8 mouse cellular contexts compared by ENCODE assay signal in genomic region chr16:22302606-22303005, GRCm38 (mm10). TPM values are rescaled to one million over a fixed set of nuclear protein-coding genes. Genes with fewer than 3 reads are reported as not detected.
DNase-seq lines count a peak whose midpoint lies in the region; ATAC-seq lines count a peak whose summit lies in the region.

No protein-coding gene starts in this region.

- no peaks in the 10 kb centered on the region for H3K36me3 ChIP-seq in liver, embryonic 12.5 days
- H3K36me3 ChIP-seq in hindbrain, embryonic 16.5 days (ENCODE audit: control insufficient read depth, insufficient read depth, low read length): no peaks in the 10 kb centered on the region
- no peaks in the 10 kb centered on the region for H3K36me3 ChIP-seq in midbrain, embryonic 15.5 days (replicated peaks)

- no peaks in the 10 kb centered on the region for H3K4me1 ChIP-seq in liver, embryonic 12.5 days
- H3K4me1 ChIP-seq in hindbrain, embryonic 16.5 days (ENCODE audit: control insufficient read depth, insufficient read depth, low read depth, low read length): no peaks in the 10 kb centered on the region
- H3K4me1 ChIP-seq in midbrain, embryonic 15.5 days: no peaks in the 10 kb centered on the region

- ATAC-seq in liver, embryonic 12.5 days: no peak
- peak; percentile 54; the same call in 1 of the 2 replicates for ATAC-seq in hindbrain, embryonic 16.5 days
- 0 out of 2 replicates have a peak, but pooled peaks have one; percentile 56 for ATAC-seq in midbrain, embryonic 15.5 days (replicated peaks)

- H3K9me3 ChIP-seq in liver, embryonic 12.5 days (replicated peaks): no peaks in the 10 kb centered on the region
- H3K9me3 ChIP-seq in hindbrain, embryonic 16.5 days (ENCODE audit: control insufficient read depth, low read length): no peaks in the 10 kb centered on the region
- H3K9me3 ChIP-seq in midbrain, embryonic 15.5 days: no peaks in the 10 kb centered on the region

- H3K9ac ChIP-seq in liver, embryonic 12.5 days: no peak overlapping the region
- no peak overlapping the region for H3K9ac ChIP-seq in hindbrain, embryonic 16.5 days (ENCODE audit: low read depth, low read length)
- H3K9ac ChIP-seq in midbrain, embryonic 15.5 days: no peak overlapping the region

- H3K4me3 ChIP-seq in liver, embryonic 12.5 days: no peak overlapping the region
- no peak overlapping the region for H3K4me3 ChIP-seq in hindbrain, embryonic 16.5 days (ENCODE audit: low read length)
- H3K4me3 ChIP-seq in midbrain, embryonic 15.5 days: no peak overlapping the region

- H3K27me3 ChIP-seq in liver, embryonic 12.5 days (replicated peaks): peaks cover 12% of the 10 kb centered on the region
- H3K27me3 ChIP-seq in hindbrain, embryonic 16.5 days (replicated peaks; ENCODE audit: control insufficient read depth, insufficient read depth, low read length): no peaks in the 10 kb centered on the region
- no peaks in the 10 kb centered on the region for H3K27me3 ChIP-seq in midbrain, embryonic 15.5 days (replicated peaks)

- 24% methylated on average over 5 of the region's 5 CpGs for WGBS in liver, embryonic 12.5 days (ENCODE audit: insufficient replicate concordance)
- 33% methylated on average over 5 of the region's 5 CpGs for WGBS in hindbrain, embryonic 16.5 days
- WGBS in midbrain, embryonic 15.5 days: 34% methylated on average over 5 of the region's 5 CpGs

- peak; percentile 68 for DNase-seq in liver
- peak; percentile 86 for DNase-seq in cerebellum, adult 8-10 months
- DNase-seq in forelimb bud, embryonic 11.5 days (ENCODE audit: low read depth, low spot score): peak; percentile 67
- peak; percentile 78 to 87 for DNase-seq in left cerebral cortex, adult 18-20 months (ENCODE audit: low spot score in 2 of 2)
- DNase-seq in spleen, postnatal 36 days (ENCODE audit: low spot score in 2 of 2): peak; percentile 41 to 51

- H3K4me2 ChIP-seq in liver, embryonic 12.5 days: no peak overlapping the region
- no peak overlapping the region for H3K4me2 ChIP-seq in hindbrain, embryonic 16.5 days (ENCODE audit: low read length)
- H3K4me2 ChIP-seq in midbrain, embryonic 15.5 days: no peak overlapping the region

- H3K27ac ChIP-seq in liver, embryonic 12.5 days: no peak overlapping the region
- H3K27ac ChIP-seq in hindbrain, embryonic 16.5 days (ENCODE audit: low read depth, low read length): no peak overlapping the region
- no peak overlapping the region for H3K27ac ChIP-seq in midbrain, embryonic 15.5 days

RNA-seq across cellular contexts. Expression of gene Tra2b, which starts 36.8 kb away (rescaled TPM):
- 239 and 249 TPM in 2 replicates for polyA plus RNA-seq in liver, embryonic 12.5 days (2016; fragmentation: Nextera tagmentation; extraction: Ambion mirVana)
- polyA plus RNA-seq in hindbrain, embryonic 16.5 days (2015; fragmentation: Nextera tagmentation; extraction: Ambion mirVana): 222 and 235 TPM in 2 replicates
- 10 to 100 TPM; 76.4 to 79.4 TPM for total RNA-seq in left cerebral cortex, adult 18-20 months (2021)
- polyA plus RNA-seq in midbrain, embryonic 15.5 days (2015; fragmentation: Nextera tagmentation; extraction: Ambion mirVana): 258 and 265 TPM in 2 replicates
